Comparison of ENCODE assay signal across 18 mouse cellular contexts in genomic region chr14:14518841-14519240, GRCm38 (mm10).
DNase-seq lines count a peak whose midpoint lies in the region; ATAC-seq and TF ChIP-seq lines count a peak whose summit lies in the region.
"Had no signal": no experiment of that assay in that cellular context is flagged by ENCODE, and none has a peak within 500 bp of the region (broad histone marks: within the 10 kb centered on the region; RNA-seq: fewer than 3 reads in every experiment).

No protein-coding gene starts in this region.

- peak overlapping the region; percentile 1; the same call in 1 of the 2 replicates for H3K27ac ChIP-seq in intestine, embryonic 15.5 days
- no peak overlapping the region for H3K27ac ChIP-seq in intestine, postnatal 0 days (ENCODE audit: low read depth, low read length)
- H3K27ac ChIP-seq in kidney, adult 2 months (ENCODE audit: insufficient read depth, low read depth, low read length), result no peak overlapping the region
- no peak overlapping the region for H3K27ac ChIP-seq in cerebellum, adult 2 months (ENCODE audit: insufficient read depth, low read length)
- H3K27ac ChIP-seq: gastrocnemius, adult 2 months; heart, embryonic 15.5 days; macrophage; stomach, postnatal 0 days had no signal

- no peak overlapping the region for H3K4me2 ChIP-seq in intestine, embryonic 15.5 days (replicated peaks)
- no peak overlapping the region for H3K4me2 ChIP-seq in intestine, postnatal 0 days (replicated peaks; ENCODE audit: low read depth)
- peak overlapping the region; percentile 53 for H3K4me2 ChIP-seq in myocyte (ENCODE audit: low read depth)
- H3K4me2 ChIP-seq: heart, embryonic 15.5 days; liver, embryonic 11.5 days had no signal

- no peaks in the 10 kb centered on the region for H3K79me3 ChIP-seq in C2C12 (ENCODE audit: low read depth)

- no peaks in the 10 kb centered on the region for H3K4me1 ChIP-seq in intestine, embryonic 15.5 days (replicated peaks)
- no peaks in the 10 kb centered on the region for H3K4me1 ChIP-seq in intestine, postnatal 0 days (replicated peaks; ENCODE audit: control insufficient read depth, insufficient read depth, low read length)
- H3K4me1 ChIP-seq in kidney, adult 2 months (ENCODE audit: control insufficient read depth, insufficient read depth, low read length), result no peaks in the 10 kb centered on the region
- no peaks in the 10 kb centered on the region for H3K4me1 ChIP-seq in cerebellum, adult 2 months (ENCODE audit: control insufficient read depth, insufficient read depth, low read length)

- WGBS in intestine, embryonic 15.5 days, result 48% methylated on average over 2 of the region's 2 CpGs
- 27% methylated on average over 2 of the region's 2 CpGs for WGBS in intestine, postnatal 0 days
- 74% methylated on average over 2 of the region's 2 CpGs for WGBS in kidney, adult 2 months
- 63% methylated on average over 2 of the region's 2 CpGs for WGBS in cerebellum, adult 2 months

- TF ChIP-seq CTCF in intestine, postnatal 0 days (IDR thresholded peaks at IDR 0.05; ENCODE audit: low read depth), result no peak
- no peak for TF ChIP-seq CTCF in C2C12 (IDR thresholded peaks at IDR 0.05; ENCODE audit: control insufficient read depth, insufficient read depth, insufficient read length)
- no peak for TF ChIP-seq CTCF in kidney, adult 2 months (conservative IDR thresholded peaks at IDR 0.05; ENCODE audit: insufficient read depth, insufficient read length, low read depth, low read length)
- TF ChIP-seq CTCF in cerebellum, adult 2 months (IDR thresholded peaks at IDR 0.05; ENCODE audit: borderline replicate concordance, insufficient read depth, low read depth, low read length), result no peak

- H3K36me3 ChIP-seq in intestine, embryonic 15.5 days, result no peaks in the 10 kb centered on the region
- no peaks in the 10 kb centered on the region for H3K36me3 ChIP-seq in intestine, postnatal 0 days (ENCODE audit: control insufficient read depth, insufficient read depth)
- no peaks in the 10 kb centered on the region for H3K36me3 ChIP-seq in C2C12 (ENCODE audit: control insufficient read depth, insufficient read depth)
- no peaks in the 10 kb centered on the region for H3K36me3 ChIP-seq in myocyte (ENCODE audit: control insufficient read depth, insufficient read depth)
- H3K36me3 ChIP-seq in kidney, adult 2 months (ENCODE audit: control insufficient read depth, insufficient read depth, low read length), result no peaks in the 10 kb centered on the region
- H3K36me3 ChIP-seq: heart, embryonic 15.5 days had no signal

- ATAC-seq in intestine, embryonic 15.5 days, result peak; percentile 58
- no peak for ATAC-seq in intestine, postnatal 0 days

- no peaks in the 10 kb centered on the region for H3K9me3 ChIP-seq in intestine, embryonic 15.5 days
- no peaks in the 10 kb centered on the region for H3K9me3 ChIP-seq in intestine, postnatal 0 days (ENCODE audit: control insufficient read depth)
- H3K9me3 ChIP-seq: heart, embryonic 15.5 days had no signal

- DNase-seq in adrenal gland, postnatal 36 days, result peak; percentile 19 to 63
- no peak for DNase-seq in kidney, adult 2 months
- DNase-seq in cerebellum, adult 2 months, result no peak
- DNase-seq: cerebellum, postnatal 25 days; gastrocnemius, adult 2 months; heart, adult 18-20 months; kidney, postnatal 4 days; lung, adult 2 months; midbrain, embryonic 14.5 days had no signal

- H3K4me3 ChIP-seq in intestine, embryonic 15.5 days (replicated peaks), result no peak overlapping the region
- no peak overlapping the region for H3K4me3 ChIP-seq in intestine, postnatal 0 days (ENCODE audit: low read depth, low read length)
- H3K4me3 ChIP-seq in C2C12 (ENCODE audit: insufficient read depth, poor library complexity, severe bottlenecking), result no peak overlapping the region
- no peak overlapping the region for H3K4me3 ChIP-seq in myocyte
- H3K4me3 ChIP-seq in kidney, adult 2 months (ENCODE audit: insufficient read depth, low read depth, low read length), result no peak overlapping the region
- H3K4me3 ChIP-seq in cerebellum, adult 2 months (replicated peaks; ENCODE audit: insufficient read depth, low read depth, low read length), result no peak overlapping the region
- H3K4me3 ChIP-seq: erythroblast, embryonic 14.5 days; gastrocnemius, adult 2 months; heart, embryonic 15.5 days had no signal

- H3ac ChIP-seq in C2C12 (ENCODE audit: control insufficient read depth, insufficient read length, low read depth) (no peak overlapping the region), myocyte (ENCODE audit: control insufficient read depth, insufficient read length) (no peak overlapping the region)

- TF ChIP-seq POLR2A in myocyte (IDR thresholded peaks at IDR 0.05; ENCODE audit: insufficient read length, low read depth), result no peak
- TF ChIP-seq POLR2A in kidney, adult 2 months (IDR thresholded peaks at IDR 0.05; ENCODE audit: low read depth, low read length), result no peak
- no peak for TF ChIP-seq POLR2A in cerebellum, adult 2 months (IDR thresholded peaks at IDR 0.05; ENCODE audit: borderline replicate concordance, insufficient read depth, low read length)

- no peaks in the 10 kb centered on the region for H3K79me2 ChIP-seq in C2C12 (ENCODE audit: control insufficient read depth, insufficient read depth)
- H3K79me2 ChIP-seq in myocyte (ENCODE audit: control insufficient read depth, insufficient read depth), result no peaks in the 10 kb centered on the region

- H3K9ac ChIP-seq in intestine, embryonic 15.5 days, result no peak overlapping the region
- no peak overlapping the region for H3K9ac ChIP-seq in intestine, postnatal 0 days (ENCODE audit: low read depth, low read length)
- H3K9ac ChIP-seq: heart, embryonic 15.5 days had no signal

- no peaks in the 10 kb centered on the region for H3K27me3 ChIP-seq in intestine, embryonic 15.5 days (replicated peaks)
- no peaks in the 10 kb centered on the region for H3K27me3 ChIP-seq in intestine, postnatal 0 days (replicated peaks; ENCODE audit: control insufficient read depth, insufficient read depth, low read length)
- H3K27me3 ChIP-seq in C2C12 (ENCODE audit: control insufficient read depth, insufficient read depth, insufficient read length) (no peaks in the 10 kb centered on the region), myocyte (ENCODE audit: control insufficient read depth, insufficient read depth, insufficient read length) (no peaks in the 10 kb centered on the region)
- H3K27me3 ChIP-seq in kidney, adult 2 months (replicated peaks; ENCODE audit: control insufficient read depth, insufficient read depth, low read length), result no peaks in the 10 kb centered on the region
- H3K27me3 ChIP-seq in cerebellum, adult 2 months (ENCODE audit: control insufficient read depth, insufficient read depth, low read length), result no peaks in the 10 kb centered on the region
- H3K27me3 ChIP-seq: heart, embryonic 15.5 days had no signal

TF ChIP-seq in C2C12, 6 proteins besides CTCF, POLR2A, EP300 and RAD21:
- TF ChIP-seq USF1 (IDR thresholded peaks at IDR 0.05; ENCODE audit: low read depth) (no peak), FOSL1 (IDR thresholded peaks at IDR 0.05; ENCODE audit: insufficient read depth, low read length, poor library complexity, severe bottlenecking) (no peak), CEBPB (IDR thresholded peaks at IDR 0.05; ENCODE audit: low read depth) (peak; percentile 88), MAX (IDR thresholded peaks at IDR 0.05) (no peak), MYOD1 (IDR thresholded peaks at IDR 0.05; ENCODE audit: control insufficient read depth, insufficient read length, low read depth) (peak; percentile 9), MYOG (IDR thresholded peaks at IDR 0.05; ENCODE audit: control insufficient read depth, extremely low read depth, insufficient read length) (no peak)

TF ChIP-seq in myocyte, 11 proteins besides CTCF, POLR2A, EP300 and RAD21:
- TF ChIP-seq USF1 (IDR thresholded peaks at IDR 0.05; ENCODE audit: low read depth) (no peak), CEBPB (IDR thresholded peaks at IDR 0.05; ENCODE audit: insufficient read depth, poor library complexity, severe bottlenecking) (peak; percentile 85), MYOG (IDR thresholded peaks at IDR 0.05; ENCODE audit: control insufficient read depth in 1 of 3, insufficient read depth in 1 of 3, insufficient read length in 2 of 3, low read depth in 2 of 3) (no peak)
TF ChIP-seq in myocyte: peak in this region for 1.

Comparison
In these comparisons a context has a peak if more than half of its experiments do, and no peak if none do; other contexts are left out.
1. DNase-seq: peak in adrenal gland, postnatal 36 days (2 of 2); none in kidney, adult 2 months (single experiment) and cerebellum, adult 2 months (0 of 2).